Mouse (Mus musculus) ES-Bruce4 (cell line): Measurements from ENCODE around the gene Cnnm2.

ENCODE experiments used
- CTCF ChIP-seq: IDR thresholded peaks from one replicate; pipeline ENCODE4 v1.8.1; 2011; ENCODE audit warnings: low read depth, low read length
- POLR2A ChIP-seq: IDR thresholded peaks from one replicate; pipeline ENCODE4 v1.8.1; 2011; ENCODE audit warnings: low read length; ENCODE audit not compliant: insufficient read depth

DNA sequence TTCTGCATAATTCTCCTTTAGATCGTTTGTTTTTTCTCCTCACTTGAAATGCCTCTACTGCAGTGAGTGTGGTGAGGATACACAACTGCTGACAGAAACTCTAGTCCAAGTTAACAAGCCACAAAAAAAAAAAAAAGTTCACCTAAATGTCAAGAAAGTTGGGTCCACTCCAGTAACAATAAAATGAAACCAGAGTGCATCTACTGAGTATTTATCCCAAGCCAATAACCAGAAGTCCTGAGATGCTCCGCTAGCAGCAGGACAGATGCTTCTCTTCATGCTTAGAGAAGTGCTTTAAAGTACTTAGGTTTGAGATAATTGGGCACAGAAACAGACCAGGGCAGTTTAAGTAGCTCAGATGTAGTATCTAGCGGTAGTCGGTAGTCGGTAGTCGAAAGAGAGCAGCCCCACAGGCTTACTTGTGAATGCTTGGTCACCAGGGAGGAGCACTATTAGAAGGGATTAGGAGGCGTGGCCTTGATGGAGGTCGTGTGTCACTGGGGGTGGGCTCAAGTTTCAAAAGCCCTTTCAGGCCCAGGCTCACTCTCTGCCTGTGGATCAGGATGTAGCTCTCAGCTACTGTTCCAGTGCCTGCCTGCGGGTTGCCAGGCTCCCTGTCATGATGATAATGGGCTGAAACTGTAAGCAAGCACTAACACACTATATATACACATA, 154.1 kb downstream of the Cnnm2 start:
- TF ChIP-seq POLR2A (no peak), CTCF (no peak)
